Mouse (Mus musculus): ENCODE results near the gene Nt5c3b.
A peak's percentile ranks its signal among the peaks of the same experiment; 100 is the strongest.

- TF ChIP-seq CTCF (IDR thresholded peaks at IDR 0.05; ENCODE audit: low read depth) (peak; percentile 65), EP300 (IDR thresholded peaks at IDR 0.05; ENCODE audit: low read depth) (no peak; the same call in 1 of the 2 replicates)
Observed at GRCm38 (mm10) chr11:100414021-100414913, 27.3 kb downstream of the Nt5c3b start, which contains the start of gene P3h4.
